Mouse (Mus musculus) CD8-positive naive resting alpha-beta T cell, adult 2 months (primary cell): Measurements from ENCODE around the gene Slfnl1.

Experiments used
- DNase-seq, 2 experiments: peaks; one replicate each; pipeline ENCODE4 v3.0.0; 2022; ENCODE audit warnings: low read depth in 2 of 2, low spot score in 2 of 2

The Slfnl1 gene

GRCm38 (mm10) chr4:120531986-120532385 lies at the start of gene Slfnl1:
Slfnl1 (plus strand) TSS chr4:120532231.
- DNase-seq: no peak

- no peak for DNase-seq
Observed at GRCm38 (mm10) chr4:120487707-120488106, 44.3 kb upstream of the Slfnl1 start.

GRCm38 (mm10) chr4:120506955-120507354 lies 25.1 kb upstream of the Slfnl1 start:
- DNase-seq: no peak

GRCm38 (mm10) chr4:120511203-120511602 lies 20.8 kb upstream of the Slfnl1 start:
- DNase-seq: no peak

GRCm38 (mm10) chr4:120514366-120514765 lies 17.7 kb upstream of the Slfnl1 start:
- DNase-seq: no peak

GRCm38 (mm10) chr4:120516491-120516890 lies 15.5 kb upstream of the Slfnl1 start:
- no peak for DNase-seq

- DNase-seq: no peak
Observed at GRCm38 (mm10) chr4:120516907-120517306, 15.1 kb upstream of the Slfnl1 start.

- no peak for DNase-seq
Observed at GRCm38 (mm10) chr4:120517335-120517734, 14.7 kb upstream of the Slfnl1 start.

GRCm38 (mm10) chr4:120521761-120522160 lies 10.3 kb upstream of the Slfnl1 start:
- no peak for DNase-seq

- DNase-seq: no peak
Observed at GRCm38 (mm10) chr4:120522351-120522750, 9.7 kb upstream of the Slfnl1 start.

- DNase-seq: no peak
Observed at GRCm38 (mm10) chr4:120523092-120523491, 8.9 kb upstream of the Slfnl1 start.

GRCm38 (mm10) chr4:120528171-120528570 lies 3.9 kb upstream of the Slfnl1 start:
- no peak for DNase-seq

GRCm38 (mm10) chr4:120538664-120539063 lies 6.6 kb downstream of the Slfnl1 start:
- no peak for DNase-seq

GRCm38 (mm10) chr4:120544896-120545295 lies 12.9 kb downstream of the Slfnl1 start:
- DNase-seq: no peak

GRCm38 (mm10) chr4:120556592-120556991 lies 24.6 kb downstream of the Slfnl1 start:
- no peak for DNase-seq

- no peak for DNase-seq
Observed at GRCm38 (mm10) chr4:120565726-120566125, 33.7 kb downstream of the Slfnl1 start.

GRCm38 (mm10) chr4:120568005-120568404 lies 36.0 kb downstream of the Slfnl1 start:
- DNase-seq: no peak

- no peak for DNase-seq
Observed at GRCm38 (mm10) chr4:120569025-120569424, 37.0 kb downstream of the Slfnl1 start.

GRCm38 (mm10) chr4:120569486-120570437 lies 37.7 kb downstream of the Slfnl1 start, which contains the start of gene Ctps:
Ctps (minus strand) TSS chr4:120570276.
- peak; percentile 87 to 90 for DNase-seq

- no peak for DNase-seq
Observed at GRCm38 (mm10) chr4:120570438-120571069, 38.5 kb downstream of the Slfnl1 start.

- no peak for DNase-seq
Observed at GRCm38 (mm10) chr4:120571070-120571464, 39.0 kb downstream of the Slfnl1 start.

GRCm38 (mm10) chr4:120571691-120572090 lies 39.7 kb downstream of the Slfnl1 start:
- no peak for DNase-seq
